Mouse (Mus musculus) myocyte (in vitro differentiated cells): ENCODE data around the gene Map4k5. TPM values are rescaled to one million over a fixed set of nuclear protein-coding genes. Genes with fewer than 3 reads are reported as not detected.

ENCODE experiments used
- H3K27me3 ChIP-seq: one replicate; pipeline ENCODE4 v1.6.1; 2011; ENCODE audit not compliant: control insufficient read depth, insufficient read depth, insufficient read length
- H3K36me3 ChIP-seq: one replicate; pipeline ENCODE4 v1.6.1; 2011; ENCODE audit not compliant: control insufficient read depth, insufficient read depth
- H3K4me2 ChIP-seq: one replicate; pipeline ENCODE4 v1.6.1; 2011; ENCODE audit warnings: low read depth, control low read depth
- H3K4me3 ChIP-seq: one replicate; pipeline ENCODE4 v1.5.1; 2011; ENCODE audit warnings: mild to moderate bottlenecking, control low read depth, moderate library complexity
- H3K79me2 ChIP-seq: one replicate; pipeline ENCODE4 v1.6.1; 2011; ENCODE audit not compliant: control insufficient read depth, insufficient read depth
- H3ac ChIP-seq: one replicate; pipeline ENCODE4 v1.6.1; 2011; ENCODE audit not compliant: control insufficient read depth, insufficient read length
- CEBPB ChIP-seq: IDR thresholded peaks from 2 replicates; pipeline ENCODE4 v1.6.1; 2011; ENCODE audit warnings: mild to moderate bottlenecking, moderate library complexity; ENCODE audit not compliant: poor library complexity, insufficient read depth, severe bottlenecking
- E2F4 ChIP-seq: IDR thresholded peaks from one replicate; pipeline ENCODE4 v1.6.1; 2011; ENCODE audit warnings: mild to moderate bottlenecking, control low read depth, moderate library complexity; ENCODE audit not compliant: insufficient read depth
- MAX ChIP-seq: IDR thresholded peaks from one replicate; pipeline ENCODE4 v1.6.1; 2011; ENCODE audit warnings: low read depth, mild to moderate bottlenecking, control low read depth
- MYOD1 ChIP-seq, 3 experiments: IDR thresholded peaks; one replicate each; pipeline ENCODE4 v1.6.1; 2011; ENCODE audit warnings: control low read depth in 2 of 3, low read depth in 2 of 3, mild to moderate bottlenecking in 2 of 3, moderate library complexity in 1 of 3; ENCODE audit not compliant: insufficient read length in 2 of 3, control insufficient read depth in 1 of 3
- MYOG ChIP-seq, 3 experiments: IDR thresholded peaks; one replicate each; pipeline ENCODE4 v1.6.1; 2011; ENCODE audit warnings: control low read depth in 2 of 3, low read depth in 2 of 3, mild to moderate bottlenecking in 2 of 3; ENCODE audit not compliant: insufficient read length in 2 of 3, control insufficient read depth in 1 of 3, insufficient read depth in 1 of 3
- POLR2A ChIP-seq: IDR thresholded peaks from one replicate; pipeline ENCODE4 v1.6.1; 2011; ENCODE audit warnings: low read depth, mild to moderate bottlenecking, control low read depth, moderate library complexity; ENCODE audit not compliant: insufficient read length
- POLR2AphosphoS2 ChIP-seq: IDR thresholded peaks from one replicate; pipeline ENCODE4 v1.6.1; 2011; ENCODE audit warnings: low read depth, control low read depth; ENCODE audit not compliant: insufficient read length
- REST ChIP-seq: IDR thresholded peaks from one replicate; pipeline ENCODE4 v1.6.1; 2011; ENCODE audit warnings: mild to moderate bottlenecking, control low read depth, moderate library complexity; ENCODE audit not compliant: insufficient read depth, insufficient read length
- SRF ChIP-seq: IDR thresholded peaks from one replicate; pipeline ENCODE4 v1.6.1; 2011; ENCODE audit warnings: low read depth; ENCODE audit not compliant: control insufficient read depth, insufficient read length
- TCF12 ChIP-seq: IDR thresholded peaks from one replicate; pipeline ENCODE4 v1.6.1; 2011; ENCODE audit warnings: mild to moderate bottlenecking, control low read depth; ENCODE audit not compliant: poor library complexity, insufficient read depth, severe bottlenecking
- TCF3 ChIP-seq: IDR thresholded peaks from one replicate; pipeline ENCODE4 v1.6.1; 2011; ENCODE audit warnings: low read depth, control low read depth; ENCODE audit not compliant: insufficient read length
- USF1 ChIP-seq: IDR thresholded peaks from one replicate; pipeline ENCODE4 v1.6.1; 2011; ENCODE audit warnings: low read depth, mild to moderate bottlenecking, control low read depth, moderate library complexity
- polyA plus RNA-seq: library from polyadenylated mRNA; unstranded; fragments of >200 nt; fragmentation: generic; extraction: Trizol; gene quantifications from one replicate; pipeline ENCODE4 v1.2.1, GENCODE M21; 2012; ENCODE audit warnings: missing spikeins

The Map4k5 gene
- polyA plus RNA-seq, 1 experiment, result 6.1 TPM

DNA sequence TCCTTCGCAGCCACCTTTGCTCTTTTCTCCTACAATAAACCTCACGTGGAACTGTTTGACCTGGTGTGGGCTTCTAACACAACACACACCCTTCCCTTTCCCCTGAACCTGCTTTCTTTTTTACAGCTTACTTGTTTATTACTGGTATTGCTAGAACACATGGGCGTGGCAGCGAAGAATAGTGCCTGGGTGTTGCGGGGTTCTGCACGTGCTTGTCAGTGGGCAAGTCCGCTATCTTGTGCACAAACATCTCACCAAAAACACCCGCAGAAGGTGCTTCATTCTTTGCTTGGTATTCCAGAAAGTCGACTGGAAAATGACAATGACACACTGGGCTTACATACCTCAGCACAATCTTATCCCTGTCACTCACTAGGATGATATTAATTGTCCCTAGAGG, 107.5 kb downstream of the Map4k5 start:
- Histone ChIP-seq H3ac (no peak overlapping the region), H3K79me2 (no peaks in the 10 kb centered on the region), H3K4me2 (no peak overlapping the region), H3K27me3 (no peaks in the 10 kb centered on the region), H3K4me3 (no peak overlapping the region), H3K36me3 (no peaks in the 10 kb centered on the region)
- TF ChIP-seq USF1, result no peak
- TF ChIP-seq TCF12, result no peak
- TF ChIP-seq POLR2AphosphoS2, result no peak
- TF ChIP-seq MAX, result no peak
- TF ChIP-seq POLR2A, result no peak
- TF ChIP-seq MYOG (IDR thresholded peaks at IDR 0.05; ENCODE audit: control insufficient read depth in 1 of 3, insufficient read depth in 1 of 3, insufficient read length in 2 of 3, low read depth in 2 of 3), result no peak
- no peak for TF ChIP-seq E2F4
- TF ChIP-seq TCF3, result no peak
- TF ChIP-seq SRF, result no peak
- no peak for TF ChIP-seq REST
- no peak for TF ChIP-seq CEBPB

DNA sequence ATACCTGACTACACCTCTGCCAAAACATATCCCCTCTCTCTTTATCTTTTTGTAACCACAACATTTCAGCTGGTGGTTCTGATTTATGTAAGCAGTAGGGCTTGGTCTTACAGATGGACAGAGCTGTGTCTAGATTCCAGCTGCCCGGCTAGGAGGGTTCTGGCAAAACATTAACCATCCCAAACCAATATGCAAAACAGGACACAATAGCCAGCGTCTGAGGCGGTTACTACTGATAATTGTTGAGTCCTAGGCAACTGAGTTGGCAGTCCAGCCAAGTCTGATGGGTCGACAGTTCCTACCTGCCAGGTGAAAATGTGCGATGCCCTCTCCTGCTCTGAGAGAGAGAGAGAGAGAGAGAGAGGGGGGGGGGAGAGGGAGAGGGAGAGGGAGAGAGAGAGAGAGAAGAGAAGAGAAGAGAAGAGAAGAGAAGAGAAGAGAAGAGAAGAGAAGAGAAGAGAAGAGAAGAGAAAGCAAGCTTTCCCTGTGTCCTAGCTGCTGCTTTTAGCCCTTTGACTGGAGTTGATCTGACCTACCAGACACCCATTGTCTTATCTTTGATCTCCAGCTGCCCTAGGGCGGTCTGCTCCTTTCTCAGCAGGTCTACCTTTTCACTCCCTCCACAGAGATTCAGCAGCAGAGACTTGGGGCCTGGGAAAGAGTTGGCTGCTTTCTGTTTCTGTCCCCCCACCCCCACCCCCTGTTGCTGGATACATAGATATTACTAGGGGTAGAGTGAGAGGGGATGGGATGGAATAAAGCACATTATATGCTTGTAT, 109.6 kb downstream of the Map4k5 start:
- Histone ChIP-seq H3K27me3 (no peaks in the 10 kb centered on the region), H3K79me2 (no peaks in the 10 kb centered on the region), H3ac (no peak overlapping the region), H3K36me3 (no peaks in the 10 kb centered on the region), H3K4me2 (no peak overlapping the region), H3K4me3 (no peak overlapping the region)
- TF ChIP-seq E2F4 (no peak), MYOG (IDR thresholded peaks at IDR 0.05; ENCODE audit: control insufficient read depth in 1 of 3, insufficient read depth in 1 of 3, insufficient read length in 2 of 3, low read depth in 2 of 3) (no peak), CEBPB (no peak), USF1 (no peak), MAX (no peak), TCF3 (no peak), SRF (no peak), REST (no peak), MYOD1 (IDR thresholded peaks at IDR 0.05; ENCODE audit: control insufficient read depth in 1 of 3, insufficient read length in 2 of 3, low read depth in 2 of 3) (no peak), TCF12 (no peak), POLR2A (no peak)

DNA sequence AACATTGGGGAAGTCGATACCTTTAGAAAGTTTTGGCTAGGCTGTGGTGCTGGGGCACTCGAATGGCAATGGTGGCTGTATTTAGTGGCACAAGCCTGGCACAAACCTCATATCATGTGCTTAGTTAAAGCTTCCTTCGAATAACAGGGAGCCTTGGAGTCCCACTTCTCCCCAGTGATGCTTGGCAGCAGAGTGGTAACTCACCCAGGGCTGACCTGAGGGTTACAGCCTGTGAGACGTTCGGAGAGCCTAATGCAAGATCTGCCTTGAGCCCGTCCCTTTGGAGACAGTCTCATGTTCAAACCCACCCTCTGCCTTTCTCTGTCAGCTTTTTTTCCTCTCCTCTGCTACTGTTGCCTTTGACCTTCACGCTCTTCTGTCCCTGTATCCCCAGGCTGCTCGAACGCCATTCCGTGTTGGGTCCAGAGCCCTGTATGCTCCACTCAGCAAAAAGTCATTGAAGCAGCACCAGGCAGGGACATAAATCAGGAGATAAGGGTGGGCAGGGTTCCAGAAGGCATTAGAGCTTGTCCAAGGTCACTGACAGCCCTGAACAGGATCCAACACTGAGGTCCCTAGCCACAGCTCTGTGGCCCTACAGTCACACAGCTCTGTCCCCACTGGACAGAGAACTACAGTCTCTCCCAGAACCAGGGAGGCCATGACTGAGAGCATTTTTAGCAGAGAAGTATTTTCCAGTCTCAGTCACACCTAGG, 110.9 kb downstream of the Map4k5 start:
- no peak overlapping the region for H3K4me3 ChIP-seq
- no peak overlapping the region for H3ac ChIP-seq
- no peaks in the 10 kb centered on the region for H3K27me3 ChIP-seq
- no peaks in the 10 kb centered on the region for H3K79me2 ChIP-seq
- no peak overlapping the region for H3K4me2 ChIP-seq
- H3K36me3 ChIP-seq, result no peaks in the 10 kb centered on the region
- TF ChIP-seq MAX (no peak), SRF (no peak), TCF12 (no peak), E2F4 (no peak), MYOG (IDR thresholded peaks at IDR 0.05; ENCODE audit: control insufficient read depth in 1 of 3, insufficient read depth in 1 of 3, insufficient read length in 2 of 3, low read depth in 2 of 3) (no peak), REST (no peak), MYOD1 (IDR thresholded peaks at IDR 0.05; ENCODE audit: control insufficient read depth in 1 of 3, insufficient read length in 2 of 3, low read depth in 2 of 3) (no peak), POLR2A (no peak), CEBPB (no peak)

DNA sequence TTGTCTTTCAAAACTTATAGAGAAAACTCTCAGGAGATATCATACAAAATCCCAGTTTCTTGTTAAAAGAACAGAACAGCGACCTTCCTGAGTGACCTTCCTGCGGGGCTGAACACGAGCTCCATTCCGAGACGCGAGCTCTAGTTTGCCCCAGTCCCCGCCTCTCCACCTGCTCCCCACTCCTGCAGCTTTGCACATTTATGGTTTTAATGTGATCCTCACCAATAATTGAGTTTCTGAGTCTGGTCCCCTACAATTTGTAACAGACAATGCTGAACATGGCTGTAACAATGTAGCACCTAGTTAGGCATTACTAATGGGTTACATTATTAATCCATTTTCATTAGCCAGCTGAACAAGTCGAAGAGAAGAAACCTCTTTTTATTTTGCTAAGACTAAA, 111.5 kb downstream of the Map4k5 start:
- TF ChIP-seq MAX (no peak), MYOD1 (IDR thresholded peaks at IDR 0.05; ENCODE audit: control insufficient read depth in 1 of 3, insufficient read length in 2 of 3, low read depth in 2 of 3) (no peak), REST (no peak), SRF (no peak), POLR2AphosphoS2 (no peak), POLR2A (no peak), TCF3 (no peak)
- Histone ChIP-seq H3ac (no peak overlapping the region), H3K4me2 (no peak overlapping the region), H3K36me3 (no peaks in the 10 kb centered on the region), H3K27me3 (no peaks in the 10 kb centered on the region), H3K79me2 (no peaks in the 10 kb centered on the region), H3K4me3 (no peak overlapping the region)
